Mouse (Mus musculus) induced T-regulatory cell, adult 2 months (primary cell): ENCODE measurements around the gene Ntng2.

Source experiments
- DNase-seq: peaks from one replicate; pipeline ENCODE4 v3.0.0-alpha.2; 2012; ENCODE audit warnings: low read depth

Ntng2 gene

GRCm38 (mm10) chr2:29235811-29236210, 17.0 kb downstream of the Ntng2 start:
- DNase-seq = no peak

GRCm38 (mm10) chr2:29235026-29235425, 17.8 kb downstream of the Ntng2 start:
- no peak for DNase-seq

GRCm38 (mm10) chr2:29234002-29234401, 18.8 kb downstream of the Ntng2 start:
- no peak for DNase-seq

DNA sequence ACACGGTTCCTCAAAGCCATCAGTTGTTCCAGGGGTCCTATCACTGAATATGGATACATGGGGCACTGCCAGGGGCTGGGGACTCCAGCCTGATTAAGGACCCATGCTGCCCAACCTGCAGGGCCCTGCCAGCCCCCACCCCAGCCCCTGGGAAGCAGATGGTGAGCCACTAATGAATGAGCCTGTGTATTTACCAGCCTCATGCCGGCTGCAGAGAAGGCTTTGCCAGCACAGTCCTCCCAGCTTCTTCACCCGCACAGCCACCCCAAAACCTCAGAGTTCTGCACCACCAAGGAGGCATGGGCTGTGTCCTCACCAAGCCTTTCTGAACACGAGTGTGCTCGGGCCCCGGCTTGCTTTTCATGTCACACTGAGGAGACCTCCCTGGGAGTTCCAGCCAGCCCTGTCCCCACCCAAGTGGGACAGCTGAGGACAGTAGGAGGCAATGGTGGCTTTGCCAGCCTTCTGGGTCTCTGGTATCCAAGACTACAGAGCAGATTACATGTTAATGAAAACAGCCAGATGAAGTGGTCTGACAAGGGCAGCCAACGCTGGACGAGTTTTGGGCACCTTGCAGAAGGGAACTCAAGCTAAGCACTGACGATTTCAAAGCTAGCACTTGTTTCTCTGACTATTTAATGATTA, 22.5 kb downstream of the Ntng2 start:
- no peak for DNase-seq

GRCm38 (mm10) chr2:29226671-29227070, 26.1 kb downstream of the Ntng2 start:
- no peak for DNase-seq

- no peak for DNase-seq
Measured at GRCm38 (mm10) chr2:29223591-29224262, 29.1 kb downstream of the Ntng2 start.

DNA sequence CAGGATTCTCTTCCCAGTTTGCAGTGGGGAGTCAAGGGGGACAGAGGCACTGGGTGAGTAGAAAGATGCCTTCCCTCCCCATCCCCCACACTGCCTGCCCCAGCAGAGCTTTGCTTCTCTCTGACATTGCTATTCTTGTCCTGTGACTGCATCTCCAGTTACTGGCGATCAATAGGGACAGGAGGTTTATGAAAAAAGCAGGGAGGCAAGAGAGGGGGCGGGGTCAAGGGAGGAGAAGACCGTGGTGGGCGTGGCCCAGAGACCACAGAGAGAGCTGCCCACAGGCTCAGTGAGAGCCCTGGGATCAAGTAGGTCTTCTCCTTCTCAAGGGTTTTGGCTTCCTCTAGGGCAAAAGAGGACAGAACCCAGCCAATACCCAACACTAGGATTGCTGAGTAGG, 30.5 kb downstream of the Ntng2 start:
- DNase-seq = peak; percentile 22

DNA sequence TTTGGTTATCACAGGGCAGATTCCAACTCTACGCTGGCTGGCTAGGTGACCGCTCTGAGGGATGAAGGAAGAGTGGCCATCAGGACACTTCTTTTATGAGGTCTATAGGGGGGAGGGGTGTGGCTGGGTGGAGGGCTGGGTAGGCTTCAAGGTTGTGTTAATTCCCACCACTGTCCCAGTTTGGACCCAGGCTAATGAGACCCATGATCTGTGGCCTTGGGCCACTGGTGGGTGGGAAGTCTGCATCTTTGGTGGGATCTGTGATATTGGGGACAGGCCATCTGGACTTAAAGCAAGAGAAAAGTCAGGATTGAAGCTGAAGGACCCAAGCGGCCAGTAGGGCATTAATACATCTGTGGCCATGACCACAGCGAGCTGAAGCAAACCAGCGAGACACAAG, 34.0 kb downstream of the Ntng2 start:
- no peak for DNase-seq

DNA sequence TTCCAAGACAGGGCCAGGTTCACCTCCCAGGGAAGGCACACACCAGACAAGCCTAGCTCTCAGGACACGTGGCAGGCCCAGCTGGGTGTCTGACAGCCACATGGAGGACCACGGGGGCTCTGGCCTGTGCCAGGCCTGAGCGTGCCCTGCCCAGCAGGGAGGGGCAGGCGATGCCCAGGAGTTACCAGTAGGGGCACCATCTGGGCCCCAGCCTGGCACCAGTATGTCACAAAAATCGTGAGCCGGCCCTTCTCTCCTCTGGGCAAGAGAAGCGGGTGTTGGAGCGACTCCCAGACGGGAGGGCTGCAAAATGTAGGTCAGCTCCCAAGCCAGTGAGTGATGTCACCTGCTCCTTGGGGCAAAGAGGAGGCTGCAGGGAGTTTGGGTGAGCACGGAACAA, 34.9 kb downstream of the Ntng2 start:
- DNase-seq = no peak

GRCm38 (mm10) chr2:29217042-29217441, 35.8 kb downstream of the Ntng2 start:
- no peak for DNase-seq

DNA sequence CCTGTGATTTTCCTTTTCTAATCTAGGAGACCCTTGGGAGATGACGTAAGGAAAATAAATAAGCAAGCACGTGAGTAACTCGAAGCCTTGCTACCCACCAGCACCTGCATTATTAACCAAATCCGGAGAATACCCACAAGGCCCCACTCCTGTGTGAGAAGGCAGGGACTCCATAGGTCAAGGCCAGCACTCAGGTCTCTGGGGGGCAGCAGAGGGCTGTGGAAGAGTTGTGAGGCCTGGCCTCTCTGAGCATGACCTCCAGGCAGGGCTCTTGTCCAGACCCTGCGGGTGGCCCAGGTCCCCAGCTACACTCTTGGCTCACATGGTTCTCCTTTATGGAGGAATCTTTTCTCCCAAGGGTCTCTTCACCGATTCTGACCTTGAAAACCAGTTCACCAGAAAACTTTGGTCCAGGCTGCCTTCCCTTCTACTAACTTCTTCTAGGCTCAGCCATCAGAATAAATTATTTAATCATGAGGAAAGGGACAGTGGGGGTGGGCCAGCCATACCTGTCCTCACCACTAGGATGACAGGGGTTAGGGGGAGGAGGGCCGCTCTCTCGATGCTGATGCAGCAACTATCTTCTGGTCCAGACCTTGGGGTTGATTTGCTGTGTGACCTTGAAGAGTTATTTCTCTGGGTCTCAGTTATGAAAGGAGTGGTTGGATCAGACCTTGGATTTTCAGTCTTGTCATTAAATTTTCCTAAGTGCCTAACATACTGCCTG, 36.4 kb downstream of the Ntng2 start:
- no peak for DNase-seq

- no peak for DNase-seq
Measured at GRCm38 (mm10) chr2:29206156-29206555, 46.6 kb downstream of the Ntng2 start.

DNA sequence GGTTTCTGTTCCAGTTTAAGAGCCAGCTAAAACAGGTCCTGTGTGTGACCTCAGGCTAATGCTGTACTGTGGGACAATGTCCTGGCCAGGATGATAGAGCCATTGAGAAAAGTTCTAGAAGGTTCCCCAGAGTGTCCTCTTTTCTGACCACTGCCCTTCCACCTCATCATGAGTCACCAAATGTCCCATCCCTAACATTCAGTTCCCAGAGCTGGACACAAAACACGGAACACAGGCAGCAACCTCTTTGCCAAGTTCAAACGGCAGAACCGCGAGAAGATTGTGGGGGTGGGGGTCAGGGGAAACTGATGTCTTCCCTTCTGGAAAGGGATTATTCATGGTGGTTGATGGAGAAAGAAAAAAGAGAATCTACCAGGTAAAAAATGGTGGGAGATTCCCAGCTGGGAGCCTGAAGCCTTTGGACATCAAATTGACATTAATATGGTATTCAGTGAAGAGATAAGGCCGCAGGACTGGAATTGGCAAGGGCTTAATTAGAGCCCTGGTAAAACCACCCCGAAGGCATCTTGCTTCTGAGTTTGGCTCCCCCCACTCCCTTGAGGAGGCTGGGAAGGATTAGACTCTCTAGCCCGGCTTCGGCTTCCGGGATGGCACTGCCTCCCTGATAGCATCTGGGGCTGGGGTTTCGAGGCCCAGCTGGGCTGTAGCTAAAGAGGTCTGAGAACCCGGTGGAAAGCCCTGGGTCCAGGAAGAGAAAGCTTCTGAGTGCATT, 51.4 kb downstream of the Ntng2 start:
- no peak for DNase-seq

DNA sequence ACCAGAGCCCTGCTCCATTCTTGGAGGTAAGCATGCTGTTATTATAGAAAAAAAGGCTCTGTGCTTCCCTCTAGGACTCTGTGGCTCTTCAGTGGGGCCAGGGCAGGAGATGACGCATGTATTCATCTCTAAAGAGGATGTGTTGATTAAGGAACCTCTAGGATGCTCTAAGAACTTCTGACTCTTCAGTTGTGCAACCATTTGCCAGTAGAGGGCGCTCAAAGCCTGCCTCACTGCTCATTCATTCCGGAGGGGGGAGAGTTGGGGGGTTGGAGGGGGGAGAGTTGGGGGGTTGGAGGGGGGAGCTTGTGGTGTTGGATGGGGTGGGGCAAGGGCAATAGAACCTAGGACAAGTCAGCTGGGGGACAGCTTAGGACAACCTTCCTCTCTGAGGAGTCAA, 52.9 kb downstream of the Ntng2 start:
- DNase-seq = peak; percentile 84

DNA sequence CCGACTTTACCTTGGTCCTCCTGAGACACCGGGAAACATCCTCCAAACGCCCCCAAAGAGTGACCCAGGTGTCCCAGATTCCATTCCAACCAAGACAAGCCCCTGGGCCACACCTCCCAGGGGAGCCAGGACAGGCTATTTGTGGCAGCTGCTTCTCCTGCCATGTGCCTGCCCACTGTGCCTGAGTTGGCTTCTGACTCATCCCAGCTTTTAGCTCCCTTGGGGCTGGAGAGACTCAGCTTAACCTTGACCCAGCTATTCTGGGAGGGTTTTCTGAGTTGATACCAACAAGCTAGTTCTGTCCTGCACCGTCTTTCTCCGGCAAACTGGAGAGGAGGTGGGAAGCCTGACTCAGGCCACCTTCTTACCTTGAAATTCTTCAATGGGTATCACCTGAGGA, 54.4 kb downstream of the Ntng2 start:
- no peak for DNase-seq

DNA sequence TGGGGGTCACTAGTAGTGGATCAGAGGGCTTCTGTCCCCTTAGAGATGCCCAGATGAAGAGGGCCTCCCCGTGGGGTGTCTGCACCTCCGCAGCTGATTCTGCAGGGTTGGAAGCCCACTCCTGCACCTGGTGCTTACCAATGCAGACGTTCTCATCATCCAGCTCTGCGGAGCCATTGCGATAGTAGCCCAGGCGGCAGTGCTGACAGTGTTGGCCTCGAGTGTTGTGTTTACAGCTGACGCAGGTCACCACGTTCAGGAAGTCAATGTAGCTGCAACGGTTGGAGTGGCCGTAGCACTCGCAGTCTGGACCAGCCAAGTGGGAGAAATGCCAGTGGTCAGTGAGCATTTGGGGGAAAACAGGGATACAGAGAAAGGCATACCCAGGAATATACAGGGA, 56.0 kb downstream of the Ntng2 start:
- no peak for DNase-seq

GRCm38 (mm10) chr2:29194547-29195463, 58.0 kb downstream of the Ntng2 start:
- DNase-seq = peak; percentile 80

DNA sequence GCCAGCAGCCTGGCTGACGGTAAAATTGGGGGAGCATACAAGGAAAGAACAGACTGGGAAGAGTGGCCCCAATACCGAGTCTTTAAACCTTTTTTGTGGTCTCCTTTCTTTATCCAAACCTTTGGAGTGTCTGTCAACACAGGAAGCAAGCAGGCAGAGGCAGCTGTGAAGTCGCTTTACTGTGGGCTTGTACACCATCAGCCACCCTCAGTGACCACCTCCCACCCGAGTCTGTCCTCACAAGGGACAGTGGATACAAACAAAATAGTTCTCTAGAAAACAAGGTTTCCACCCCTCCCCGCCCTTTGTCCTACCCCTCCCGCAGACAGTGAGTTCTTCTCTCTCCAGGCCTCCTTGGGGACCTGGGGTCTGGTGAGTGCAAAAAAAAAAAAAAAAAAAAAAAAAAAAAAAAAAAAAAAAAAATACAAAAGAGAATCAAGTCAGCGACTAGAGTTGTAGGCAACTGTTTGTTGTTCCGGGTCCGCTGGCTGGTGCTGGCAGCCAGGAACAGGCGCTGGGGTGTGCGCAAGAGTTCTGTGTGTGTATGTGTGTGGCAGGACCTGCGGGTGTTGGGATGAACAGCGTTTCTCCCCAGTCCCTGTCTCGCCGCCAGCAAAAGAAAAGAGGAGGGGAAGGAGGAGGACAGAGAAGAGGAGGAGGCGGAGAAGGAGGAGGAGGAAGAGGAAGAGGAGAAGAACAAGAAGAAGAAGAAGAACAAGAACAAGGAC, 58.8 kb downstream of the Ntng2 start:
- no peak for DNase-seq

GRCm38 (mm10) chr2:29192629-29193278, 60.1 kb downstream of the Ntng2 start:
- peak; percentile 21 for DNase-seq
